Mouse (Mus musculus) neural tube, embryonic 11.5 days (tissue): ENCODE data around the gene Crebrf. TPM values are rescaled to one million over a fixed set of nuclear protein-coding genes. Genes with fewer than 3 reads are reported as not detected.

ENCODE experiments used
- ATAC-seq: fragments of 200-750 bp; cut with Nextera tagmentation; 2 replicates; pipeline ENCODE4 v1.8.0; 2017; ENCODE audit warnings: moderate number of reproducible peaks, mild to moderate bottlenecking, moderate TSS enrichment, moderate library complexity; ENCODE audit not compliant: insufficient read depth, low FRiP score, low TSS enrichment
- DNase-seq: peaks from one replicate; pipeline ENCODE4 v3.0.0-alpha.2; 2015; ENCODE audit warnings: low spot score
- H3K27ac ChIP-seq: fragments of 300-500 bp; sonication (generic); 2 replicates; pipeline ENCODE4 v1.5.1; 2014; ENCODE audit warnings: low read depth, mild to moderate bottlenecking, low read length
- H3K27me3 ChIP-seq: fragments of 300-500 bp; sonication (generic); 2 replicates; pipeline ENCODE4 v1.6.1; 2014; ENCODE audit warnings: mild to moderate bottlenecking, low read length, mixed read lengths; ENCODE audit not compliant: control insufficient read depth, insufficient read depth
- H3K36me3 ChIP-seq: fragments of 300-500 bp; sonication (generic); 2 replicates; pipeline ENCODE4 v1.6.1; 2014; ENCODE audit warnings: mild to moderate bottlenecking, low read length, moderate library complexity, mixed read lengths; ENCODE audit not compliant: control insufficient read depth, insufficient read depth
- H3K4me1 ChIP-seq: fragments of 300-500 bp; sonication (generic); 2 replicates; pipeline ENCODE4 v1.6.1; 2014; ENCODE audit warnings: low read length, mixed read lengths; ENCODE audit not compliant: control insufficient read depth, insufficient read depth
- H3K4me2 ChIP-seq: fragments of 300-500 bp; sonication (generic); 2 replicates; pipeline ENCODE4 v1.6.1; 2014; ENCODE audit warnings: low read depth, mild to moderate bottlenecking, moderate library complexity
- H3K4me3 ChIP-seq: fragments of 300-500 bp; sonication (generic); 2 replicates; pipeline ENCODE4 v1.5.1; 2014; ENCODE audit warnings: low read depth, low read length
- H3K9ac ChIP-seq: fragments of 300-500 bp; sonication (generic); 2 replicates; pipeline ENCODE4 v1.6.1; 2014; ENCODE audit warnings: mild to moderate bottlenecking, low read length
- H3K9me3 ChIP-seq: fragments of 300-500 bp; sonication (generic); 2 replicates; pipeline ENCODE4 v1.6.1; 2016; ENCODE audit warnings: low read length; ENCODE audit not compliant: control insufficient read depth
- WGBS: fragments of 180-500 bp; shearing (Covaris S2); extraction: QIAGEN DNeasy Blood & Tissue Kit; methylation state at CpG from one replicate; pipeline ENCODE4 v1.1.7; 2014; 5-methylcytosine and 5-hydroxymethylcytosine counted together
- polyA plus RNA-seq: library from polyadenylated mRNA; unstranded; fragments of >200 nt; fragmentation: Nextera tagmentation; extraction: Ambion mirVana; gene quantifications from 2 replicates; pipeline ENCODE4 v1.2.1, GENCODE M21; 2014

Crebrf gene
- polyA plus RNA-seq, 1 experiment from 2014 or later, result 3.2 TPM

DNA sequence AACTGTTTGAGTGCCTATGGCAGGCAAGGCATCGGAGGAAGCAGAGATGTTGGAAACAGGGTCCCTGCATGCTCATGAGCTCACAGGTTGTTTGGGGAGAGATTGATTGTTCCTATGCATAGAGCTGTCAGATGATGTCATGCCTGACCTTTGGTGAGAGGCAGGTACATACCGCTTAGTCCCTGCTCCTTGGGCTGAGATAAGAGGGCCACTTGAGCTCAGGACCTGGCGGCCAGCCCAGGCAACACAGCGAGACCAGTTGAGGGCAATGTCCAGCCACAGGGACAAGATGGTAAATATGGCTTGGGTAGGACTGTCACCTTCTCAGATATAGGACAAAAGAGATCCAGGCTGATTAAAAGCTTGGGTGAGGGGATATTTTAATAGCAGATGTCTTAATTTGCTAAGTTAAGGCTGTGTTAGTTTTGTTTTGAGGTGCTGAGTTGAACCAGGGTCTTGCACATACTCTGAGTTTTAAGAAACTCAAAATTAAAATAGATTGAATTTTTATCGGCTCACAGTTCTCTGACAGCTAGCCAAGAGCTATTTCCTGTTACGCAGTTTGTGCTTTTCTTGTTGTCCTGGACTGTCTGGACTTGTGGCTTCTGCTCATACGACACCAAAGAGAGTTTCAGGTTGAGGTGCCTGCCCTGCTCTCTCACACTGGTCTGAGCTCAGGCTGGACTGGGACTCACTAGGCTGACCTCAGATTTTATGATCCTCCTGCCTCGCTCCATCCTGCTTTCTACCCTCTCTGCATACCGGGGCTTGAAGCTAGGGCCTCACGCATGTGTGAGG, 15.4 kb upstream of the Crebrf start:
- Histone ChIP-seq H3K36me3 (no peaks in the 10 kb centered on the region), H3K27ac (no peak overlapping the region), H3K9me3 (no peaks in the 10 kb centered on the region), H3K9ac (no peak overlapping the region), H3K27me3 (no peaks in the 10 kb centered on the region), H3K4me1 (no peaks in the 10 kb centered on the region), H3K4me3 (no peak overlapping the region), H3K4me2 (no peak overlapping the region)
- no peak for ATAC-seq
- no peak for DNase-seq
- WGBS, result 92% methylated on average over 10 of the region's 10 CpGs

DNA sequence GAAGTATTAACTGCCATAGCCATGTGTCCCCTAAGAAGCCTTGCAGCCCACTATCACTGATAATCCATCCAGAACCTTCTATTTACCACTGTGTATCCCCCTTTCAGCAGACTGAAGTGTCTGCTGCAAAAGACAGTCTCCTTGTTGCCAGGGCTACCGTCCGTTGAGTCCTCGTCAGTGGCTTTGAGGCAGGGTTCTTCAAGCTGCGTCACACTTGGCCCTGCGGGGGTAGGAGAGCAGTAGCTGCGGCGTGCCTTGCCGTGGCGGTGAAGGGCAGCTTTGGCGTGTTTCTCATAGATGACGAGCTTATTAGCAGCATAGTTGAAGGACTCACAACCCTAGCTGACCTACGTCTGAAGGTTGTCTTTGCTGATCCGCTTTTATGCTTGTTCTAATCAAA, 13.9 kb upstream of the Crebrf start:
- no peaks in the 10 kb centered on the region for H3K27me3 ChIP-seq
- no peaks in the 10 kb centered on the region for H3K36me3 ChIP-seq
- 83% methylated on average over 13 of the region's 13 CpGs for WGBS
- no peak for DNase-seq
- H3K4me2 ChIP-seq, result no peak overlapping the region
- H3K27ac ChIP-seq, result no peak overlapping the region
- ATAC-seq, result no peak
- no peaks in the 10 kb centered on the region for H3K9me3 ChIP-seq
- H3K4me1 ChIP-seq, result no peaks in the 10 kb centered on the region
- no peak overlapping the region for H3K9ac ChIP-seq
- no peak overlapping the region for H3K4me3 ChIP-seq

DNA sequence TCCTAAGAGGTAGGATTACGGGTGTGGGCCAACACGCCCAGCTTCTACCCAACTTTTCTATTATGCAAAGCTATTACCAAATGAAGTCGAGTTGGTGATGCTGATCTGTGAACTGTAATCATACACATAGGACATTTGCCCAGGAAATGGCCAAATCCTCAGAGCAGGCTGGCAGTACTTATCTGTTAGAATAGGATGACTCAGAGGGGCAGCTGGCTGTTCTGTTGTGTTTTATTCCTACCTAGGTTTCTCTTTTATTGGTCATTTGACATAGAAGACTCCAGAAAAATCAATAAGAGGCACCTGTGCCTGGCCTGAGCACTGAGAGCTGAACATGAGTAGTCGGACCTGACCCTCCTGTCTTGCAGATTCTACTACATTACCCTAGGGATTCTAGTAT, 12.8 kb upstream of the Crebrf start:
- Histone ChIP-seq H3K36me3 (no peaks in the 10 kb centered on the region), H3K4me2 (no peak overlapping the region), H3K9ac (no peak overlapping the region), H3K27ac (no peak overlapping the region), H3K4me3 (no peak overlapping the region), H3K27me3 (no peaks in the 10 kb centered on the region), H3K9me3 (no peaks in the 10 kb centered on the region), H3K4me1 (no peaks in the 10 kb centered on the region)
- DNase-seq (no peak), ATAC-seq (no peak)
- 91% methylated on average over 4 of the region's 4 CpGs for WGBS

DNA sequence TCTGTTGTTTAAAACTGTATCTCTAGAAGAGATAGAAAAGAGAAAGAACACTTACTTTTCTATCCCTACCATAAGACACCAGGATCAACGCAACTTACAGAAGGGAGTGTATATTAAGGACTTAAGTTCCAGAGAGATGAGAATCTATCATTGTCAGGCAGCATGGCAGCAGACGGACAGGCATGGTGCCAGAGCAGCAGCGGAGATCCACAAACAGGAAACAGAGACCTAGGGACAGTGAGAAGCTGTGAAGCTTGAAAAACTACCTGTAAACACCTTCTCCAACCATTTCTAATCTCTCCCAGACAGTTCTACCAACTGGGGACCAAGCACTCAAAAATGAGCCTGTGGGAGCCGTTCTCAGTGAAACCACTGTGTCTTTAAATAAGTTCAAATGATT, 11.8 kb upstream of the Crebrf start:
- DNase-seq (no peak), ATAC-seq (no peak)
- H3K27me3 ChIP-seq, result no peaks in the 10 kb centered on the region
- H3K9ac ChIP-seq, result no peak overlapping the region
- H3K4me1 ChIP-seq, result no peaks in the 10 kb centered on the region
- H3K4me2 ChIP-seq, result no peak overlapping the region
- 93% methylated on average over 4 of the region's 4 CpGs for WGBS
- no peaks in the 10 kb centered on the region for H3K9me3 ChIP-seq
- no peak overlapping the region for H3K27ac ChIP-seq
- H3K4me3 ChIP-seq, result no peak overlapping the region
- H3K36me3 ChIP-seq, result no peaks in the 10 kb centered on the region

DNA sequence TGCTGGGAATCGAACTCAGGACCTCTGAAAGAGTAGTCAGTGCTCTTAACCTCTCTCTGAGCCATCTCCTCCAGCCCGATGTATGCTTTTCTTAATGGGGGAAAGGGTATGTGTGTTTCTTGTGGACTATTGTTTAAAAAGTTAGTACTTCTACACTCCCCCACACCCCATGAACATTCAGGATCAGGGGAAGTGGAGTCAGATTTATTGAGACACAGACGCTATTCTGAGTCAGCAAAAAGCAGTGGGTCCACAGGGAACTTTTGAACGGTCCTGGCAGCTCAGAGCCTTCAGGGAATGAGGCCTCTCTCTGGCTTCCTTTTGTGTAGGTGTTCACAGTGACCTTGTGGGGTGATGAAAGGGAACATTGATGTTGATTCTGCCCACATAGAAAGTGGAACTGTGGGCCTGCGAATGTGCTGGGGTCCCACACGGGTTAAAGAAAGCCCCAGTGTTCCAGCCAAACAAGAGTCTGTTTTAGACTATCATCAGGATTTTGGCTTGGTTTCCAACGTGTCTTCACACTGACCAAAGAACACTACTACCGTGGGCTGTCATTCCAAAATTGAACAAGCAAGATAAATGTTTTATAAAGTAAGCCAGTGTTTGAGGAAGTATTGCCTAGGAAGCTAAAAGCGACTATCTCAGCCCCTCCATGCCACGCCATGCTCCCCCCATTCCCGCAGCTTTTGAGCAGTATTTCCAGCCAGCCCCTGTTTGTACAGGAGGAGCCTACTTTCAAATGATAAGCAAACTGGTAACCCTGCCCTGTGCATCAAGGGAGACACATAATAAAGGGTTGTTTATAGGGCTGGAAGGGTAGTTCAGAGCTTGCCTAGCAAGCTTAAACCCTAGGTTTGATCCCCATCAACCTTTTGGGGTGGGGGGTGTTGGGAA, 9.7 kb upstream of the Crebrf start:
- H3K9ac ChIP-seq, result no peak overlapping the region
- whole genome bisulfite sequencing, result 80% methylated on average over 11 of the region's 11 CpGs
- no peak overlapping the region for H3K4me2 ChIP-seq
- no peak overlapping the region for H3K27ac ChIP-seq
- no peaks in the 10 kb centered on the region for H3K9me3 ChIP-seq
- H3K27me3 ChIP-seq, result no peaks in the 10 kb centered on the region
- DNase-seq, result no peak
- H3K4me1 ChIP-seq, result no peaks in the 10 kb centered on the region
- ATAC-seq, result no peak
- H3K36me3 ChIP-seq, result no peaks in the 10 kb centered on the region
- no peak overlapping the region for H3K4me3 ChIP-seq

DNA sequence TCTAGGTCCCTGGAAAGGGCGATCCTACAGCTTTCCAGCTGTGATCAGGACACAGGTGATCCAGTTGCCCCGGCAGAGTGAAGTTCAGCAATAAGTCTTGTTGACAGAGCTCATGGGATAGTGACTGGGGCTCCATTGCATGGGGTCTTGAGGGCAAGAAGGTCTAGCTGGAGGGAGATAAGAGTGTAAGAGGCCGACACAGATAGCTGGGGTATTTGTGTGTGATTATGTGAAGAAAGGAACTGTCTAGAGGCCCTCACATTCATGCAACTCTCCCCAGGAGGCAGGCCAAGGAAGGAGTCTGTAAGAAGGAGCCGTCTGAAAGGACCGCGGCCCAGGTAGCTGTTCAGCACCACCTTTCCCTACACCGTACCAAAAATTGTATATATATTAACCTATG, 8.4 kb upstream of the Crebrf start:
- ATAC-seq, result no peak
- WGBS, result 72% methylated on average over 7 of the region's 7 CpGs
- H3K4me1 ChIP-seq, result no peaks in the 10 kb centered on the region
- no peak overlapping the region for H3K27ac ChIP-seq
- no peak for DNase-seq
- no peaks in the 10 kb centered on the region for H3K36me3 ChIP-seq
- H3K9me3 ChIP-seq, result no peaks in the 10 kb centered on the region
- H3K4me3 ChIP-seq, result no peak overlapping the region
- no peak overlapping the region for H3K9ac ChIP-seq
- no peak overlapping the region for H3K4me2 ChIP-seq
- no peaks in the 10 kb centered on the region for H3K27me3 ChIP-seq

DNA sequence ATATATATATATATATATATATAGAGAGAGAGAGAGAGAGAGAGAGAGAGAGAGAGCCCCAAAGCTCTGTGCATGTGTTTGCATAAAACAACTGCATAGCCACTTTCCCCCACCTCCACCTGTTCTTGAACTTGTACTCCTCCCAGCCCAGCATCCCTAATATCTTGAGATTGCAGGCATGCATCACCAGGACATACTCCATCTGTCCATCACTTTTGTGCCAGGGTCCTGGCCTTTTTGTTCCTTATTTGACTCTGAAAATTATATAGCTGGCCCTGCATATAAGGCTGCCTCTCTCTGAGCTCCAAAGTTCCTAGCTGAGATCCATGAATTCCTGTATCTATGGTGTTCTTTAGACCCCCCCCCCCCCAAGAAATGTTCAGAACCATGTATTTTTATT, 7.0 kb upstream of the Crebrf start:
- no peaks in the 10 kb centered on the region for H3K4me1 ChIP-seq
- H3K4me2 ChIP-seq, result no peak overlapping the region
- no peaks in the 10 kb centered on the region for H3K36me3 ChIP-seq
- H3K9me3 ChIP-seq, result no peaks in the 10 kb centered on the region
- ATAC-seq, result no peak
- no peak for DNase-seq
- no peak overlapping the region for H3K27ac ChIP-seq
- H3K27me3 ChIP-seq, result no peaks in the 10 kb centered on the region
- no peak overlapping the region for H3K4me3 ChIP-seq
- H3K9ac ChIP-seq, result no peak overlapping the region

DNA sequence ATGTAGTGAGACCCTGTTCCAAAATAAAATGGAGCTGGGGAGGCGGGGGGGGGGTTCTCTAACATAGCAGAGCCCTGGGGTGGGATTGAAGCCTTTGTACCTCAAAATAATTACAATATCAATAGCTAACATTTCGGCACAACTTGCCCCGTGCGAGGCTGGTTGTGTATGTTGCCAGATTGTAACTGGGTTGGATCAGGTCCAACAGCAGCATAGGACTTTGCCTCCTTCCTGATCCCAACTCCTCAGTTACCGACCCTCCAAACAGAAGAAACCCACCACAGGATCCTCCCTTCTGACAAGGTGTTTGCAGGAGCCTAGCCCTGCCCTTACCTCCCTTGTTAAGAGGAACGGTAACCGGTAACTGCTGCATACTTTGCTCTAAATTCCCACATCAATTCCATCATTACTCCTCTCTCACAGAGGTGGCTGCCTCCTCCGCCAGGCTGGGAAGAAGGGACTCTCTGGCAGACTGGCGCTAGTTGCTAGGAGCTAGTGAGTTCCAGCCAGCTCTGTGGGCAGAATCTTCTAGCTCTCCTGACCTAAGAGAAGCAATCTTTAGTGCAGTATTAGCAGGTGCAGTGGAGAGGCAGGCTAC, 6.4 kb upstream of the Crebrf start:
- H3K27ac ChIP-seq, result no peak overlapping the region
- no peak overlapping the region for H3K9ac ChIP-seq
- H3K4me3 ChIP-seq, result no peak overlapping the region
- no peaks in the 10 kb centered on the region for H3K9me3 ChIP-seq
- H3K4me2 ChIP-seq, result no peak overlapping the region
- H3K36me3 ChIP-seq, result no peaks in the 10 kb centered on the region
- ATAC-seq (no peak), DNase-seq (no peak)
- no peaks in the 10 kb centered on the region for H3K27me3 ChIP-seq
- WGBS, result 68% methylated on average over 9 of the region's 9 CpGs
- no peaks in the 10 kb centered on the region for H3K4me1 ChIP-seq
